Mouse (Mus musculus) heart, adult 11 months (tissue): ENCODE measurements around the gene Tnk2.

Experiments
- DNase-seq: peaks from one replicate; pipeline ENCODE4 v3.0.0; 2022

The Tnk2 gene

DNA sequence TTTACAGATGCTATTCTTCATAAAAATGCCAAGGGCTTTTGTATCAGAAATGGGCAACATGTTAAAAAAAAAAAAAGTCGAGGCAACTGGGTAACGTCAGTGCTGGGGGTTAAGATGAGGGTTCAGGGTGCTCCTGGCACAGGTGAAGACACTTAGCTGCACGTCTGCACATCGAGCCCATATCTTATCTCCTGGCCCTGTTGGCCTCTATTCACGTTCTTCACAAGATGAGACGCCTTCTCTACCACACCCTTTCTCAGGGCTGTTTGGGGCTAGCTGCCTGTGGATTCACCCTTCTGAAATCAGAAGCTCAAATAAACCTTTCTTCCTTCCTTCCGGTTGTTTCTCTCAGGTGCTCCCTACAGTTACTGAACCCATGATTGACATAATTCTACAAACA is 79.5 kb downstream of the Tnk2 start:
- DNase-seq, result no peak

DNA sequence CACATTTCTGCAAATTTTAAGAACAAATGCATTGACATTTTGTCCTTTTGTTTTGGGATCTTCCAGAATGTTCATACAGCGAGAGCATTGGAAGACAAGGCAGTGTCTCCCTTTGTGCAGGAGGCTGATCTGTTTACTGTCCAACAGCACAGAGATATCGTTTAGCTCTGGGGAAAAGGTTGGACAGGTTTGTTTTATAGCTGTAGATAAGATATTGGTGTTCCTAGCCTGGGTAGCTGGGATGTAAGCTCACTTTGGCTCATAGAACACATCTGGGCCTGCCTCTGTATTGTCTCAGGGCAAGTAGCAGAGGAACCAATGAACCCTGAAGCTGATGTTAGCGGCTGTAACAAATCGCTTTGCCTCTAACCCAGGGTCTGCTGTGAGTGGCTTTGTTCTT is 80.1 kb downstream of the Tnk2 start:
- no peak for DNase-seq

DNA sequence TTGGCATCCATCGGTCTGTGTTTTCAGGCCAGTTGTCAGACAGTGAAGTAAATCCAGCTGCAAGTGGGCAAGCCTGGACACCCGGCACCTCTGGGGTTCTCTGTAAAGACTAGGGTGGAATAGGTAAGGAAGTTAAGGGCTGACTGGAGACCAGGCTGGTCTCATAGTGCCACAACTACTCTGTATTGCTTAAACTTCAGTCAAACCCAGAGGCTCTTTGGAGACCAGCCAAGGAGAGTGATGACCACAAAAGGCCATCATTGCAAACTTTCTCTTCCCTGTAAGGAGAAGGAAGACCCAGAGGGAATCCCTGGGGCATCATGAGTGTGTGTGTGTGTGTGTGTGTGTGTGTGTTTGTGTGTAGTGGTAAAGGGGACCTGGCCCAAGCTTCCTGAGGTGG is 80.6 kb downstream of the Tnk2 start:
- no peak for DNase-seq

DNA sequence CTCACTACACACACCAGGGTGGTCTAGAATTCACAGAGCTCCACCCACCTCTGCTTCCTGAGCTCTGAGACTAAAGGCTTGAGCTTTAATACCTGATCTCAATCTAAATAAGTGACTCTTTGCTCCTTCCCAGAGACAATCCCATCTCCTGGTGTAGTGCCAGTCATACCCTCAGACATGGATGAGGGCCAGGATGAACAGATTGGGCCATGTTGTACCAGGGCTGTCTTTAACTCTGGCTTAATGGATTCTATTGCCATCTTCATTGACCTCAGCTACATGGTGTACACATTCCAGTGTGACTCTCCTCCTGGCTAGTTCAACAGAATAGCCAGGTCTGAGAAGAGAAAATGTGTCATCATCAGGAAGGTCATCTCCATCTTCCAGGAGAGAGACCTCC is 82.8 kb downstream of the Tnk2 start:
- DNase-seq, result no peak

DNA sequence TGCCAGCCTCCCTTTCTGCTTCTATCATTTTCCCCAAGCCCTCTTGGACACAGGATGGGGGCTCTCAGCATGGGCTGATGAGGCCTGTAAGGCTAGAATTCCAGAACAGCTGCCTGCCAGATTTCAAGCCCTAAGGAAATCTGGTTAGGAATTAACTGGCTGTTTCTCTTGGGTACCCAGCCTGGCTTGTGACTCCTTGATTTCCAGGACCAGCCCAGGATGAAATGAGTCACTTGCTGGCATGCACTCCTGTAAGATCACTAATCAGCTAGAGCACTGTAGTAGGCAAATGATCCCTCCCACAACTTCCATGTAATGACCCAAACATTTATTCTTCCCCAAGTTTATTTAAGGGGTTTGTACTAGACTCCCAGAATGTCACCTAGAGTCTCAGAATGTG is 84.6 kb downstream of the Tnk2 start:
- no peak for DNase-seq

DNA sequence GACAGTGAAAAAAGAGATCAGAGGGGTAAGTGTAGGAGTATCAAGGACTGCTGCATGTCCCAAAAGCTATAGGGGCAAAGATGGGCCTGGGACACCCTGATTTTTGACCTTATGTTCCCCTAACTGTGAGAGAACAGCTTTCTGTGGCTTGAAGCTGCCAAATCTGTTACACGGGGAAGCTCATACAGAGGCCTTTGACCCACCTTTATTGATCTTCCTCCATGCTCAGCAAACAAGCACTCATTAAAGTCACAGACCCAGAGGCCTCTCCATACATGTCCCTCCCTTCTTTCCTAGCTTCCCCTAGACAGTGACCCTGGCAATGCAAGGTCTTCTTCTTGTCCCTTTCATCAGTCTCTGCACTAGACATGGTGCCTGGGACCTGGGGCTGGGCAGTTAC is 85.1 kb downstream of the Tnk2 start:
- no peak for DNase-seq
